Mouse (Mus musculus): ENCODE measurements around the gene Olfr884. TPM values are rescaled to one million over a fixed set of nuclear protein-coding genes. Genes with fewer than 3 reads are reported as not detected.

Gene Olfr884
- not detected for total RNA-seq (2021)
- long read RNA-seq, experiment 1 = 0 reads
- long read RNA-seq, experiment 2 = 0 reads

- intact Hi-C loops (cut with DNase I) = no loop called here
- DNase-seq = no peak
These were observed at the start of gene Olfr884 for GRCm38 (mm10) chr9:38046255-38046654. Gene Olfr884 (plus strand): TSS chr9:38046555.

GRCm38 (mm10) chr9:37998581-37999204 lies 47.7 kb upstream of the Olfr884 start:
- DNase-seq = no peak
- intact Hi-C loops (cut with DNase I) = no loop called here

DNA sequence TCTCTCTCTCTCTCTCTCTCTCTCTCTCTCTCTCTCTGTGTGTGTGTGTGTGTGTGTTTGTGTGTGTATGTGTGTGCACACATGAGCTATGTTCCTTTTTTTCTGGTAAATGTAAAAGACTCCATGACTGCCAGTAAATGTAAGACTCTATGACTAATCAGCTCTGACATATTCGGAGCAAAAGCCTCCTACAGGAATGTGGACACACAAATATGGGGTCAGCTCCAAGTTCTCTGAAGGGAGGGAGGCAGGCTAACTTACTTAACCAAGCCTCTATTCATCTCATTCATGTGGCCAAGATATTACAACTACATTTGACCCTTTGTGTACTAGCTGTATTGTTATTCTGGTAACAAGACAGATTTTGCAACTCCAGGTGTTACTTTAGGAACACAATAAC lies 46.3 kb upstream of the Olfr884 start:
- no peak for DNase-seq
- intact Hi-C loops (cut with DNase I) = no loop called here

DNA sequence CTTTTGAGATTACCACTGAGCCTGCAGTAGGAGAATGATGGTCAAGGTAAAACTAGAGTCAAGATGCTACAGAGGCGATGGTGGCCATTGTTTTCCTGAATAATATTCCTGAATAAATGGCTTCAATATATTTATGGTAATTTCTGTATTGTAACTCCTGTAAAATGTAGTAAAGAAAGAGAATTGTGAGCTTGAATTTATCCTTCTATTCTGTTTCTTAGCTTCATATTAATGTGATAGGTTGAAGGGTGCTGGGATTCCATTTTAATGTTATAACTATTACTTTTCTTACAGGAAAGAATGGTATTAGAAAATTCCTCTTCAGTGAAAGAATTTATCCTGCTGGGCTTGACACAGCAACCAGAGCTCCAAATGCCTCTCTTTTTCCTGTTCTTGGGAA lies 20.8 kb upstream of the Olfr884 start, which contains the start of gene Olfr883:
TSS of gene Olfr883 (plus strand) at position 301 of the 400 bp plus-strand sequence.
- intact Hi-C loops (cut with DNase I) = no loop called here
- DNase-seq = no peak

DNA sequence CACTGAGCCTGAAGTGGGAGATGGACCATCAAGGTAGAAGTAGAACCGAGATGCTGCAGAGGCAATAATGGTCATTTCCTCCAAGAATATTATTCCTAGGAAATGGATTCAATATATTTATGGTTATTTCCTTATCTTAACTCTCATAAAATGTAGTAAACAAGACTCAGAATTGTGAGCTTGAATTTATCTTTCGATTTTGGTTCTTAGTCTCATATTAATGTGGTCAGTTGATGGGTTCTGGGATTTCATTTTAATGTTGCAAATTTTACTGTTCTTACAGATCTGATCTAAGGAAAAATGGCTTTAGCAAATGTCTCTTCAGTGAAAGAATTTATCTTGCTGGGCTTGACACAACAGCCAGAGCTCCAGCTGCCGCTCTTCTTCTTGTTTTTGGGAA lies 14.7 kb downstream of the Olfr884 start, which contains the start of gene Olfr885:
TSS of gene Olfr885 (plus strand) at position 301 of the 400 bp plus-strand sequence.
- no peak for DNase-seq
- intact Hi-C loops (cut with DNase I) = no loop called here

DNA sequence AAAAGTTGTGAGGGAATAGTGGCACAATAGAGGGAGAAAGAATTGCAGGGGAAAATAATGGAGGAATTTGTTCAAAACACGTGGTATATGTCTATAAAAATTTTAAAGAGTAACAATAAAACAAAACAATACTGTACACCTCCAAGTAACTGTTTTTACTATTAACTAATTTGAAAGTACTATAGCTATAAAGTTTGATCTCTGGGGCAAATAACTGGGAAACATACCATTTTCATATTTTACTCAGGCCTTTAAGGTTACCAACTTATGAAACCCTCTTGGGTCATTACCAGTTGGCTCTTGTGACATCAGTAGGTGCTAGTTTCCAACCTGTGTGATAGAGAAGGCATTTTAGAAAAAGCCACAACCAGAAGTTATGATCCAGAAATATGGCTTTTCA lies 37.4 kb downstream of the Olfr884 start, which contains the start of gene Olfr887:
TSS of gene Olfr887 (plus strand) at position 301 of the 400 bp plus-strand sequence.
- intact Hi-C loops (cut with DNase I) = no loop called here
- DNase-seq = no peak

Other genes with a start within 250 kb of the Olfr884 start
- not detected for gene Olfr876, start 243.5 kb upstream of the Olfr884 start, total RNA-seq (2021)
- not detected for gene Olfr877, start 192.3 kb upstream of the Olfr884 start, total RNA-seq (2021)
- gene Olfr145, start 149.8 kb upstream of the Olfr884 start, total RNA-seq (2021) = not detected
- gene Olfr878, start 128.7 kb upstream of the Olfr884 start, total RNA-seq (2021) = not detected
- gene Olfr881, start 54.7 kb upstream of the Olfr884 start, total RNA-seq (2021) = not detected
- not detected for gene Olfr883, start 20.7 kb upstream of the Olfr884 start, total RNA-seq (2021)
- not detected for gene Olfr885, start 14.8 kb downstream of the Olfr884 start, total RNA-seq (2021)
- not detected for gene Olfr887, start 37.5 kb downstream of the Olfr884 start, total RNA-seq (2021)
- gene Olfr888, start 61.6 kb downstream of the Olfr884 start, total RNA-seq (2021) = not detected
- gene Olfr889, start 68.6 kb downstream of the Olfr884 start, total RNA-seq (2021) = not detected
- not detected for gene Olfr890, start 96.0 kb downstream of the Olfr884 start, total RNA-seq (2021)
- gene Olfr891, start 134.3 kb downstream of the Olfr884 start, total RNA-seq (2021) = not detected
- gene Olfr893, start 161.8 kb downstream of the Olfr884 start, total RNA-seq (2021) = not detected
- gene Olfr894, start 171.5 kb downstream of the Olfr884 start, total RNA-seq (2021) = not detected
- not detected for gene Olfr143, start 206.2 kb downstream of the Olfr884 start, total RNA-seq (2021)
- not detected for gene Olfr895, start 221.3 kb downstream of the Olfr884 start, total RNA-seq (2021)
- gene Olfr896-ps1, start 244.6 kb downstream of the Olfr884 start, total RNA-seq (2021) = not detected